Mouse (Mus musculus): ENCODE results near the gene Cox19.

DNA sequence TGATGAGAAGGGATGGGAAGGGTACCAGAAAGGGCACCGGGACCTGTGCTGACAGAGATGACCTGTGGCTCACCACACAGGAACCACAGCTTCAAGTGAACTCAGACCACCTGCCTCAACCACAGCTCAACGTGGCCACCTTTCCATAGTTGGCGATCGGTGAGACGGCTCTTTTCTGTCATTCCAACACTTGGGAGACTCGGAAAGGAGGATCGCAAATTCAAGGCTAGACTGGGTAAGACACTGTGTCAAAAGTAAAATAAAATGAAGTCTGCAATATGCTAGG, 27.0 kb upstream of the Cox19 start:
- TF ChIP-seq POLR2A (IDR thresholded peaks at IDR 0.05; ENCODE audit: borderline replicate concordance, control insufficient read depth, low read depth, low read length) = no peak
- no peak for TF ChIP-seq CTCF (IDR thresholded peaks at IDR 0.05; ENCODE audit: control insufficient read depth, insufficient read depth, low read length)
